Mouse (Mus musculus) thymus, postnatal 14 days (tissue): ENCODE data around the gene Bcat2.
A peak's percentile ranks its signal among the peaks of the same experiment; 100 is the strongest.

Experiments used
- DNase-seq: peaks from one replicate; pipeline ENCODE4 v3.0.0; 2021

Bcat2 gene

DNA sequence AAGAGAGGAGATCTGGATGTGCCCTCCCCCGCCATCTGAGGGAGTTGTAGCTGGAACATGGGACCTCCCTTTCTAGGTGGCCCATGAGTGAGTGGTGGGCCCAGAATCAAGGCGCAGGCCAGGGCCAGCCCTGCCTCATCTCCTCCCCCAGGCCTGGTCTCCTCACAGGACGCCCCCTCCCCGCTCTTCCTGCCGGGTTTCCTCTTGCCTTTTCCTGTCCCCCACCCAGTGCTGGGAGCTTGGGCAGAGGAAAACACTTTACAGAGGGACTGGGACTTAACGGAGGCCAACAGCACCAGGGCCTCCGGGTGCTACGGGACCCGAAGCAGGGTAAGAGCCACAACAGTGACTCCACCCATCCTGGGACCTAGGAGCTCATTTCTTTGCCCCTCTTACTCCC lies 57.3 kb downstream of the Bcat2 start, which contains the start of gene Rasip1:
Gene Rasip1 (plus strand): TSS at position 228 of the 400 bp plus-strand sequence.
- DNase-seq, result no peak

DNA sequence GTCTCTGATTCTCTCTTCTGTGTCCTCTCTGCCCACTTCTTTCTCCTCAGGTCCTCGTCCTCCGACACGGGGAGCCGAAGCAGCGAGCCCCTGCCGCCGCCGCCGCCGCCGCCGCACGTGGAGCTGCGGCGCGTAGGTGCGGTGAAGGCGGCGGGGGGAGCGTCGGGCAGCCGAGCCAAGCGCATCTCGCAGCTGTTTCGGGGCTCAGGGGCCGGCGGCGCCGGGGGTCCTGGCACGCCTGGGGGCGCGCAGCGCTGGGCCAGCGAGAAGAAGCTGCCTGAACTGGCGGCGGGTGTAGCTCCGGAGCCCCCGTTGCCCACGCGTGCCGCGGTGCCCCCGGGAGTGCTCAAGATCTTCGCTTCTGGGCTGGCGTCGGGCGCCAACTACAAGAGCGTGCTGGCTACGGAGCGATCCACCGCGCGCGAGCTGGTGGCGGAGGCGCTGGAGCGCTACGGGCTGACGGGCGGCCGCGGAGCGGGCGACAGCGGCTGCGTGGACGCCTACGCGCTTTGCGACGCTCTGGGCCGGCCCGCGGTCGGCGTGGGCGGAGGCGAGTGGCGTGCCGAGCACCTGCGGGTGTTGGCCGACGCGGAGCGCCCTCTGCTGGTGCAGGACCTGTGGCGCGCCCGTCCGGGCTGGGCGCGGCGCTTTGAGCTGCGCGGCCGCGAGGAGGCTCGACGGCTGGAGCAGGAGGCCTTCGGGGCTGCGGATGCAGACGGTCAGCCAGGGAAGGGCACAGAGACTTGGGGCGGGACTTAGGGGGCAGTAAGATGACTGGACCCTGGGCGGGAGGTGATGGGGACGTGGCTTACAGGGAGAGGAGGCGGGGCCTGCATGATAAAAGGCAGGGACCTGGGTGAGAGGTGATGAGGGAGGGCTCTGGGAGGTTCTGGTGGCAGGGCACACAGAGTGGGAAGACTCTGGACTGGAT lies 58.7 kb downstream of the Bcat2 start:
- DNase-seq, result peak; percentile 89

GRCm38 (mm10) chr7:45630064-45630907 lies 60.3 kb downstream of the Bcat2 start:
- DNase-seq, result no peak

- no peak for DNase-seq
Measured at GRCm38 (mm10) chr7:45632499-45632898, 62.5 kb downstream of the Bcat2 start.

- no peak for DNase-seq
Measured at GRCm38 (mm10) chr7:45634946-45635681, 65.2 kb downstream of the Bcat2 start.

DNA sequence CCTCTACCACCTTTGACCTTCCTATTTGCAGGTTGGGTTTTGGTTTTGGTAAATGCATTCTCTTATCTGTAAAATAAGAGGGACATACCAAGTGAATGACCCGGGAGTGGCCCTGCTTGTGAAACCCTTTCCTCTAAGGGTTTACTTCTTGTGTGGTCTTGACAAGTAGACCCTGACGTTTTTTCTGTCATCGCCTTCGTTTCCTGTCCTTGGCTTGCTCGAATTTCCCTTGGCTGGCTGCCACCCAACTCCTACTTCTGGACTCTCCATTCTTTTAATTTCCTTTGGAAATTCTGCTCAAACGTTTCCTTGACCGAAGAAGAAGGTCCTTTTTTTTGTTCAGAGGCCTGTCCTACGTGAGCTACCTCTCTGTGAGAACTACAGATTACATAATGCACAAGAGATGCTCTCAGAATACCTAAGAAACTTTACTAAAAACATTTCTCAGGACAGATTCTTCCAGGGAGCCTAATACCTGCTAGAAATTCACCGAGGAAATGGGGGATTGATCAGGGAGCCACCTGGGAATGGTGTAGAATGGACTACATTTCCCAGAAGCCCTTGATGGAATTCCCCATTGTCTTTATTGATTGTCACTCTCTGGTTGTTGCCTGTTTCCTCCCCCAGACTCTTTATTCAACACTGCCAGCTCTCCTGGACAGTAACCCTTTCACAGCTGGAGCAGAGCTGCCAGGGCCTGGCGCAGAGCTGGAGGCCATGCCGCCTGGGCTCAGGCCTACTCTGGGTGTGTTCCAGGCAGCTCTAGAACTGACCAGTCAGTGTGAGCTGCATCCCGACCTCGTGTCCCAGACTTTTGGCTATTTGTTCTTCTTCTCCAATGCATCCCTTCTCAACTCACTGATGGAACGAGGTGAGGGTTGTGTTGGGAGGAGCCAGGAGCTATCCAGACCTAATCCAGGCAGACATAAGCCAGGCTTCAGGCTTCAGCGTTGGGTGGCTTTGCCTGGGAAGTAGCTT lies 66.0 kb downstream of the Bcat2 start:
- DNase-seq, result no peak

DNA sequence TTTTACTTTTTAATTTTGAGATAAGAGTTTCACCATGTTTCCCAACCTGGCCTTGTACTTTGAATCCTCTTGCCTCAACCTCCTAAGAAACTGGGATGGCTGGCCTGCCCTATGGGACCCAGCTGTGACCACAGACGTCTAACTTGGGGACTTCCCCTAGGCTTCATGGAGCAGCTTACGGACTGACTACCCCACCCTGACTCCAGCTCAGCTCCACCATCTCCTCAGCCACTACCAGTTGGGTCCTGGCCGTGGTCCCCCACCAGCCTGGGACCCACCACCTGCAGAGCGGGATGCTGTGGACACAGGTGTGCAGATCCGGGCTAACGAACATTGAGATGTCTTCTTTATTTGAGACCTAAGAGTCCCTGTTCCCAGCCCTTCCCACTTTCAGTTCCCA lies 67.8 kb downstream of the Bcat2 start:
- no peak for DNase-seq

GRCm38 (mm10) chr7:45638623-45639401 lies 68.9 kb downstream of the Bcat2 start:
- DNase-seq, result no peak
